Mouse (Mus musculus) spleen, postnatal 14 days (tissue): ENCODE results near the gene Atxn7l3.

Source experiments
- DNase-seq, 2 experiments: peaks; one replicate each; pipeline ENCODE4 v3.0.0; 2021 to 2022; ENCODE audit warnings: low spot score in 2 of 2

Atxn7l3 gene

DNA sequence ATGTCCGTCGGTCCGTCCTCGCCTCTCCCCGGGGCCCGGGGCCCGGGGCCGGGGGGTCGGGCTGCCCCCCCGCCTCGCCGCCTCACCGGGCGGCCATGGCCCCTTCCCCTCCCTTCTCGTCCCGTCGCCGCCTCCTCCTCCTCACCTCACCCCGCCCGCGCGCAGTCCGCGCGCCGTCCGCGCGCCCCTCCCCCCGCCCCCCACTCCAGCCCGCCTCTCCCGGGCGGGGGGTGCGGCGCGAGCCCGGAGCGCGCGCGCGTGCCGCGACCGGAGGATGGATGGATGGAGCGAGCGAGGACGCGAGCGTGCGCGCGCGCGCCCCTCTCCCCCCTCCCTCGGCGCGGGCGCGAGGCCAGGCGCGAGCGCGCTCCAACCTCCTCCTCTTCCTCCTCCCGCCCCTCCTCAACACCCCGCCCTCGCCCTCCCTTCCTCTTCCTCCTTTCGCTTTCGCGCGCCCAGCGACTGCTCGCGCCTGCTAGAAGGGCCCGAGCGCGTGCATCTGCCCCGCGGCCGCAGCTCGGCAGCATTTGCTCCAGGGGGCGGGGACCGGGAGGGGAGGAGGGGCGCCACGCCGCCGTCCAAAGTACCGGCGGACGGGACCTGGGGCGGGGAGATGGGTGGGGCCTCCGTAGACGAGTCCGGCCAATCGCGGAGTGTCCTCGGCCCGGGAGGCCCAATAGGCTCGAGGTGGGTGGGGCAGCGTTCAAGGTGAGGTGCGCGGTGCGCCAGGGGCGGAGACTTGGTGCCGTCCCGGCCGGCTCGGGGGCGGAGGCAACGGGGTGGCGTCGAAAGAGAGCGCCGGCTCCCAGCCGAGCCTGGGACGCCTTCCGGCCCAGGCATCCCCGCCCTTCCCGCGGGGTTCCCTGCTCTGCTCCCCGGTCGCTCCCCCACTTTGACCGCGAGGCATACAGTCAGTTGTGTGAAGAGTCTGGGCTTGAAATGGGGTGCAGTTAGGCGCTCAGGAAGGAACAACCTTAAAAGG lies at the start of gene Atxn7l3:
Gene Atxn7l3, minus strand, starts transcription at position 141 of the 982 bp plus-strand sequence.
- peak; percentile 98 for DNase-seq

DNA sequence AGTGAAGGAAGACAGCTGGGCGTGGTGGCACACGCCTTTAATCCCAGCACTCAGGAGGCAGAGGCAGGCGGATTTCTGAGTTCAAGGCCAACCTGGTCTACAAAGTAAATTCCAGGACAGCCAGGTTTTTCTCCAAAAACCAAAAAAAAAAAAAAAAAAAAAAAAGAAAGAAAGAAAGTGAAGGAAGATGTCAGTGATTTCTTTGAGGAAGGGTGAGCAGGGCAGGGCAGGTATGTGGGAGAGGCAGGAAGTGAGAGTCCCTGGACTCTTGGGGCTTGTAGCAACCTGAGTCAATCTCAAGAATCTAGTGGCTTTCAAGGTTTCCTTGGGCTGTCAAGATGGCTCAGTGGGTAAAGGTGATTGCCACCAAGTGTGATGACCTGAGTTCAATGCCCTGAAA lies 48.0 kb upstream of the Atxn7l3 start:
- DNase-seq, result no peak

DNA sequence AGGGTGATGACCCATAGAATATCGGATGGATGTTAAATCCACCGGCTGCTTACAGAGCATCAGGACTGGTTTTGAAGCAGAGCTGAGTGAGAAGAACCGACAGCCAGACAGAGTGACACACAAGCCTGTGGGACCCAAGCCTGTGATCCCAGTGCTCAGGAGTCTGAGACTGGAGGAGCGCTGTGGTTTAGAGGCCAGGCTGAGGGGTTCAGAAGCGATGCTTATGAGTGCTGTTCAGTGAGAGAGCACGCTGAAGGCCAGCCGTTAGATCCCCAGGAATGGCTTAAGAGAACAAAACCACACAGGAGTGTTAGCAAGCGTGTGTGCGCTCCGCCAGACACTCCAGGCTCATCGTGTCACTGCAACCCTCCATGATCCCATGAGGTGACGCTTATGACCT lies 46.3 kb upstream of the Atxn7l3 start:
- DNase-seq, result no peak

DNA sequence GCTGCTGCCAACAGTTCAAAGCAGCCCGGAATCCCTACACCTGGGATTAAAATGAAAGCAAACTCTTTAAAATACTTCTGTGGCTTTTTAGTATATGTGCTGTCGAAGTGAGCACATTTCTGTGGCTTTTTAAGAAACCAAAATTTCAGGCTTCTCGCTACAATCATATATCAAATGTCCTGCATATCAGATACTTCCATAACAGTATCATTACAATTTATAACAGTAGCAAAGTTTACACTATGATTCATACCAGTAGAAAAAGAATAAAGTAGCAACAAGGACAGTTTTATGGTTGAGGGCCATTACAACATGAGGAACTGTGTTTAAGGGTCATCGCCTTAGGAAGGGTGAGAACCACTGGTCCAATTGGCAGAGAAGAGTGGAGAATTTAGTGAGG lies 44.7 kb upstream of the Atxn7l3 start:
- no peak for DNase-seq

DNA sequence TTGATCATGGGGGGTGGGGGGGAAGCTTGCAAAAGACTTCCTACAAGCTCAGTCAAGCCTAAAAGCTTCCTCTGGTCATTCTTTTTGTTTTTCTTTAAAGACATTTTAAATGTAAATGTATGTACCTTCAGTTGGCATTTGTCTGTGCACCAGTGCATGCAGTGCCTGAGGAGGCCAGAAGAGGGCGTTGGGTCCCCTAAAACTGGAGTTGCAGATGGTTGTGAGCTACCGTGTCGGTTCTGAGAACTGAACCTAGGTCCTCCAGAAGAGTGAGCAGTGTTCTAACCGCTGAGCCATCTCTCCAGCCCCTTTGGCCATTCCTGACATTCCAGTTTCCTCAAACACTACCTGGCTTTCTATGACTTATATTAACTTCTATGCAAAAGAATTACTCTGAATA lies 43.2 kb upstream of the Atxn7l3 start:
- no peak for DNase-seq

DNA sequence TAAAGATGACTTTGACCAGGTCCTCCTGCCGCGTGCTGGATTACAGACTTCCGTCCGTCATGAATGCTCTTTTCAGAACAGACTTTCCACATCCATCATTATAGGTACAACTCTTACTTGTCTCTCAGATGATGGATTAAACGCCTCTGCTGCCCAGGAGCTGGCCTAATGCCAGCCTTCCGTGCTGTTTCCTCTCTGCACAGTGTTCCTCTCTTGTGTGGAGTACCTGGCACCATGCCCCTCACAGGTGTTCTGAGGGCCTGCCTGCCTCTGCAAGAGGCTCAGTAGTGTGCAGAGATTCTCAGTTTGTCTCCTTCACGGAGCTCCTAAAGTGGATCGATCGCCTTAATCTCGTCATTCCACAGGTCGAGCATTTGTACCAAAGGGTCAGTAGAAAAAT lies 42.8 kb upstream of the Atxn7l3 start:
- DNase-seq, result no peak

DNA sequence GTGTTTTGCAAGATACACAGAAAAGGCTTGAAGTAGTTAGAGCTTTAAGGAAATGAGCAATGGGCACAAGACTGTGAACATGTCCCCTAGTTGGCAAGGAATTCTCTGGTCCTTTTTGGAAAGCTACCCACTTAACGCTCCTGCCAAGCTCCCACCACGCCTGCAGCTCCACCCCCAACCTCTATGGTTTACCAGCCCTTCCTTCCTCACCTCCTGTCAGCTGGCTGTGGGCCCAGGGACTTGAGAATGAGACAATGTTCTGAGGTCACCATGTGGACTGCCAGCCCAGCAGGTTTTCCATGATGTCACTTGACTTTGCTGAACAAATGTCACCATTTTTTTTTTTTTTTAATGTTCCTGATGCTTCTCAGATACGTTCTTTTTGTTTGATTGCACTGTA lies 42.1 kb upstream of the Atxn7l3 start:
- no peak for DNase-seq

DNA sequence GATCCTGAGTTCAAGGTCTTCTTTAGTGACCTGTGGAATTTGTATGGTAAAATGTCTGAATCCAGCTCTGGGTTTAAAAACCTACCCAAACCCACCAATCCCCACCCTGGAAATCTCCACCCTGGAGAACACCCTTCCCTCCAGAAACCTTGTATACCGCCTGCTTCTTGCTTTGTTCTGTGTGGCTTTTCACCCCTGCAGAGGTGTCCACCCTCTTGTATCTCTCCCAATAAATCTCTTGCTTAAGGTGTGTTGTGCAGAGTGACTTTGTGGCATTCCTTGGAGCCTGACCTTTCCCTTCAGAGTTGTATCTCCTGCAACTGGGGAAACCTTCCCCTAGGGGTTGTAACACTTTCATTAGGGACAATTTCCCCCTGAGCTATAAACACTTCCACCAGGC lies 41.5 kb upstream of the Atxn7l3 start:
- no peak for DNase-seq

DNA sequence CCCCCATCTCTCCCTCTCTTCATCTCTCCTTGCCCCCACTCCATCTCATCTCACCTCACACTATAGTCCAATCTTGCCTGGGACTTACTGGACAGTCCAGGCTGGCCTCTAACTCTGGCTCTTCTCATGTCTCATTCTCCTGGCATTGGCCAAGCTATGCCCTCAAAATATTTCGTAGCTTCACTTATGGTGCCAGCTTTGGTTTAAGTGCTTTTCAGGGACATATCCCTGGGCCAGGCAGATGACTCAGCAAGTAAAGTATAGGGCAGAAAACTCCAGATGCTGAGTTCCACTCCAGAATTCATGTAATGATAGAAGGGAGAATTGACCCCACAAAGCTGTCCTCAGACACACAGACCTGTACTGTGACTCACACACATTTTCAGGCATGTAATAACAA lies 39.8 kb upstream of the Atxn7l3 start:
- no peak for DNase-seq

DNA sequence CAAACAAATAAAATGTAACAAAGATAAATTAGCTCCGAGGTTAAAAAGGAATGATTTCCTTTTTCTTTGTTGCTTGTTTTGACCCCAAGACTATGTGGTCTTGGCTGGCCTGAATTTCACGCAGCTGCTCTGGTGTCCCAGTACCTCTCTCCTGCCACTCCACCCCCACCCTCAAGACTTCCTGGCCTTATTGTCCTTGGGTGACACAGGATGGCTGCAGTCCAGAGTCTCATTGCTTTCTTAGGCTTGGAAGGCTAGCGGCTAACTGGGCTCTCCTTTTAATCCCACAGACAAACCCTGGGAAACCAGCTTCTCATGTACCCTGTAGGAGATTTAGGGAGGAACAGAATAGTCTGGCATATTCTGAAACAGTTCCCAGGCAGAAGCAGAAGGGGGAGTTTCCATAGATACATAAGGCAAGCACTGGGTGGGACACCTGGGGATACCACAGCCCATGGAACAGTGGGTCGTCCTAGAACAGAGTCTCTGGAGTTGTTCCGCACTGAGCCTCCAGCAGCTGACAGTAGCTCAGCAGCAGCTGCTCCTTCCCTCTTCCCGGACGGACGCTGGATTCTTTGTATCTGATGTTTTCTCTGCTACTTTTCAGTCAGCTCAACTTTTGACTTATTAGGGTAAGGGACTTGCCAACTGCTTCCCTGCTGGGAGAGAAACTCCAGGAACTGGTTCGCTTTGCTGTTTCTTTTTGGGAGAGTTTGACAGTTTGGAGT lies 38.7 kb upstream of the Atxn7l3 start:
- no peak for DNase-seq

DNA sequence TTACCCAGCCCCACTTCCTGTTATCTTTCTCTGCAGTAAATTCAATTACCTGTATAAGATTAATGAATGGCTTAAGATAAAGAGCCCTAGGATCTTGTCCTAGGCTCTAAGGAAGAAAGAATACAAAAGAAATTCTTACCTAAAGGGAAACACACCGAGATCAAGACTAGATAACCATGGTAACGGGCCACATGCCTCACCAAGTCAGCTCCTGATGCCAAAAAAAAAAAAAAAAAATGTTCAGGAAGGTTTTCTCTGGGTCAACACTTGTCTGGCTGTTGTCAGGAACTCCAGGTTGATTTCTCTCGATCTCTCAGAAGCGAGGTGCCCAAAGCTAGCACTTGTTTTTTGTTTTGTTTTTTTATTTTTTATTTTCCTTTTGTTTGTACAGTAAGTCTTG lies 37.6 kb upstream of the Atxn7l3 start:
- DNase-seq, result no peak

DNA sequence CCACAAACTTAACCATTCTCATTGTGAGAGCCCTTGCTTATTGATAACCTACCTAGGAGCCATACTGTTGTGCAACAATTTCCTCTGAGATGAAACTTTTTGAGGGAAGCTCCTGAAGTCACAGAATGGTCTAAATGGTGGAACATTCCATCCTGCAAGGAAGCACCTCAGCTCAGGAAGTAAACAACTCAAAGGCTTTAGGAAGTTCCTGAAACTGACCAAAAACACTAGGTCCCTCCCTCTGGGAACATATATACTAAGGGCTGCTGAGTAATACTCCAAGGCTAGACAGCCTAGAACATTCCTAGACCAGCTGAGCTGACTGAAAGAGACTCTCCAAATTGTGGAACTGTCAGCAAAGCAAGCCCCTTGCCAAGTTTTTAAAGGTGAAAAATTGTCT lies 36.6 kb upstream of the Atxn7l3 start:
- DNase-seq, result no peak

DNA sequence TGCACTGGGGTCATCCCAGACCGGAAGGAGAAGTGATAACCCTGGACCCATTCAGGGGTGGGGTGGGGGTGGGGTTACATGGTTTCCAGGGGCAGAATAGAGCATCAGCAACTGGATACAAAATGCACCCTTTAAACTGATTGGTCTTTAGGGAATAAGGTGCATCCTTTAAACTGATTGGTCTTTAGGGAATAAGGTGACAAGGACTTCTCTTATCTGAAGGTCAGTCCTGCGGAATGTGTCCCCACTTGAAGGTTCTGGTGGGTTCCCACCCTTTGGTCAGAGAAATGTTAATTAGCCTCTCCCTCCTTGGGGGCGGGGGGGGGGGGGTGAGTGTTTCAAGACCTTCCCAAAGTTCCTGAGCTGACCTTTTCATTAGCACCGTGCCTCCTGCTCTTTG lies 35.4 kb upstream of the Atxn7l3 start:
- no peak for DNase-seq

DNA sequence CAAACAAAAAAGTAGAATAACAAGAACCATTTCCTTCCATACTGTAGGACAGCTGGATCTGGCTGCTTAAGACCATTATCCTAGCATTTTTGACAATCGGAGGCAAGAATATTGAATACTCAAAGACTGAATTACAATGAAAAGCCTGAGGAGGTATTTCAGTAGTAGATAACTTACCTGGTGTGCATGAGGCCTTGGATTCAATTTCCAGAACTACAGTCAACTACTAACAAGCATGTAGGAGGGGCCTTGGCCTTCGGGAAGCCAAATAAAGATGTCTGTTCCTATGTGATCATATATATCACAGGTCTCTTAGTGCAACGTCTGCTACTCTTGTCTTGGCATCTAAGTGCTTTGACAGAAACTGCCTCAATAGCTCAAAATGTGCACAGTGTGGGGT lies 33.6 kb upstream of the Atxn7l3 start:
- no peak for DNase-seq

DNA sequence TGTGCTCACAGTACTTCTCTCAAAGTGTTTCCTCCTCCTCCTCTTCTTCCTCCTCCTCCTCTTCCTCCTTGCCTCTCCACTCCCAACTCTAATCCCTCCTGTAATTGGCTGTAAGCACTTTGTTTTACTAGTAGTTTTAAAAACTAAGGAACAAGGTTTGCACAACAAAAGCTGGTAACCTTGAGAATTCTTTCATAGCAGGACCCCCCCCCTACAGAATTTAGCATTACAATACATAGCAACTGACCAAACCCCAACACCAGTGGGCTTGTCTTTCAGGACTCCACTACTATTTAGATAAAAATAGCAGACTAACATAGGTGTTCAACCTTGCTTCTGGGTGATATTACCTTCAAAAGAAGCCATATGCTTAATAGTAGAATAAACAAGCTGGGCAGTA lies 33.1 kb upstream of the Atxn7l3 start:
- DNase-seq, result no peak

DNA sequence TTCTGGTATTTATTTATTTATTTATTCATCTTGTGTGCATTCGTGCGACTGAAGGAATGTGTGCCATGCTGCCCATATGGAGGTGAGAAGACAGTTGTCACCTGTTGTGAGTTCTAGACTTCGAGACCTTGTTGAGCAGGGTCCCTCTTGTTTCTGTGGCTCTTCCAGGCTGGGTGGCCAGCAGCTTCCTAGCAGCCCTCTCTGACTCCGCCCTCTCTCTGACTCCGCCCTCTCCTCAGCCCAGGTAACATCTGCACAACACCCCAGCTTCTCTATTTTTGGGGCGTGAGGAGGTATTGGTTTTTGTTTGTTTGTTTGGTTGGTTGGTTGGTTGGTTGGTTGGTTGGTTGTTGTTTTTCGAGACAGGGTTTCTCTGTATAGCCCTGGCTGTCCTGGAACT lies 31.4 kb upstream of the Atxn7l3 start:
- DNase-seq, result no peak

DNA sequence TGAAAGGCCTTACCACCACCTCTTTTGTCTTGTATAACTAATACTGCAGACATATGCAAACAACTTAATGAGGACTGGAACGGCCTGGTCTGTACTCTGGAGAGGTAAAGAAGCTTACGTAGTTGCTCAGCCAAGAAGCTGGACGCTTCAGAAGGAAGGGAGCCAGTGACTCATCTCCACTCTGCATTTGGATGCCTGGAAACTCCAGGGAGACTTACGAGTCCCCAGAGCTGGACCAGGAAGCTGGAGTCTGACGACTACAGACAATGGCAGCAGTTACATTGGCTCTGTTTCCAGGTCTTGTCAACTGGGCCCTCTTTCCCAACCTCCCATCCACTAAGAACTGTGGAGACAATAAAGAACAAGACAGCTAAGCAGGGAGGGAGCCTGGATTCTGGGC lies 30.8 kb upstream of the Atxn7l3 start:
- no peak for DNase-seq

DNA sequence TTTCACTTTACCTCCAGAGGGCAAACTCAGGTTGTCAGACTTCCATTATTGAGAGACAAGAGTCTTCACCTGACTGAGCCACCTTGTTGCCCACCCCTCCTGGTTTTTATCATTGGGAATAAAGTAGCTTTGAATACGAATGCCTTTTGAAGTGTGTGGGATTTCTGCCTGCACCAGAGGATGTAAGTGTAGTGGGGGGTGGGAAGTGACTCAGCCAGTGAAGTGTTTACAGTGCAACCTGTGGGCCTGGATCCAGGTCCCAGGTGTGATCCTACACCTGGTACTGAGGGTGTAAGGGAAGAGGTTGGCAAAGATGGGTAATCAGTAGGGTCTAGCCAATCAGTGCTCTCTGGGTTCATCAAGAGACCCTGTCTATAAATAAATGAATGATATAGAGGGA lies 27.1 kb upstream of the Atxn7l3 start:
- no peak for DNase-seq

DNA sequence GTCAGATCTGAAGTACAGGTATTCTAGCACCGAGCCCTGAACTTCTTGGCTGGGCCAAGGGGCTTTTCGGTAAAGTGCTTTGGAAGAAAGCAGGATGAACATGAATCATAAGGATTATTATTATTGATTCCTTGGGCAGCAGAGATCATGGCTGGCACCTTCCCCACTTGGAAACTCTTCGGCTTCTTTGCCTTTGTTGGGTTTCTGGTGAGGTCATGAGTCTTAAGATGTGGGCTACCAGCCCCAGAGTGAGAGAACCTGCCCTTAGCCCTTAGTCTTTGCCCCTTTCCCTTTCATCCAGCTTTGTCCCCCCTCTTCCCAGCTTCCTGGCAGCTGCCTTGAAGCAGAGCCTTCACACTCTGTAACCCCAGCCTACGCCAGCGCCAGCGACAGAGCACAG lies 25.5 kb upstream of the Atxn7l3 start:
- no peak for DNase-seq

DNA sequence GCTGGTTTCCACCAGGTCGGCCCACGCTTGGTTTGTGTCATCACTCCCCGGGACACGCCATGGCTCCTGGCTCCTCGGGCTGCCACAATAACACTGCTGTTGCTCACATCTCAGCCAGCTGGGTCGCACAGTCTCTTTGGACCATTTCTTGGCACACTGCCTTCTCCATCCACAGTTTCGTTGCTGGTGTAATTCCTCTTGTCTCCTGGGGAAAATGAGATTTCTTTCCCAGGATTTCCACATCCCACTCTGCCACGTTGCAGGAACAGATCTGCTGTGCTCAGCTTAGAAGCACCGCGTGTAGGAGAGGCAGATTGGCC lies 24.2 kb upstream of the Atxn7l3 start:
- no peak for DNase-seq

DNA sequence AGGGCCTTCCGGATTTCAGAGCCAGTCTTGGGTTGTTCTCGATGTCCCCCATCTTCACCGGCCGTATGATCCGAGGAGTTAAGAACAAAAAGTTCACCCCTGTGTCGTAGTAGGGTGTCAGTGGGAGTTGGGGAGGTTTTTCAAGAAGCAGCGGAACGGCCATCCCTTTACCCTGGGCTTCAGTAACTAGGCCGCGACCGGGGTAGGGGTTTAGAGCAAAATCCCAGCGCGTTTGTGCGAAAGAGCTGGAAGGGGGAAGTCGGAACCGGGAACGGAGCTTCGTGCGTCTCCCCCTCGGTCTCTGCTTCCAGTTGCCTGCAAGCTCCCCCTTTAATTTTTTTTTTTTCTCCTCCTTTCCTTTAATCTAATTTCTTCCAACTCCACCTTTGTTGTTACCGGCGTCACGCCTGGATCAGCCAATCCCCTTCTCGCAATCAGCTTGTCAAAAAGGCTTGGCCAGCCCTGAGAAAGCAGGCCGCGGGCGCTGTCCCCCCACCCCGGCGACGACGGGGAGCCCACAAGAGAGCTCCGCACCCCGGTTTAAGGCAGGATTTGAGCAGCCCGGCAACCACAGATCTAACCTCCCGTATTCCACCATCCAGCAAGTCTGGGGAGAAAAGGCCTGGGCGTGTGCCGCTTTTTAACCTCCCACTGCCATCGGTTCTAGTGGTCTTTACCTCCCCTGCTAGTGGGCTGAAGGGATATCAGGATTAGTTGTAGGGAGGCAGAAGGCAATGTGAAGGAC lies 23.7 kb upstream of the Atxn7l3 start:
- DNase-seq, result peak; percentile 63 to 69

DNA sequence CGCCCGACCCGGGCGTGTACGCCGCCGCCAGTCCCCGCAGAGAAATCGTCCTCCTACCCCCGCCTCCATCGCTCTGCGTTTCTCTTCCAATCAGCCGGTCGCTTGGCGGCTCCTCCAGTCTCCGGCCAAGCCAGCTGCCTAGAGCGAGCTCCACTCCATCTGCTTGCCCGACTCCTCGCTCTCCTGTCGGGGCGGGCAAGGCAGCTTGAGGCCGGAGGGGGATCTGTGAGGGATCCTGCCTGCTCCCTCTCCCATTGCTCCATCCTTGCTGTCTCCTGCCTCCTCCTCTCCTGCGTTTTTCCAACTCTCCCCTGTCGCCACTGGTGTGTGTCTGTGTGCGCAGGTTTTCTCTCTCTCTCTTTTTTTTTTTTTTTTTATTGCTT lies 23.0 kb upstream of the Atxn7l3 start, which contains the start of gene Ubtf:
Gene Ubtf, minus strand, starts transcription at position 333 of the 383 bp plus-strand sequence.
- DNase-seq, result peak; percentile 72 to 75
